24 mouse cellular contexts compared by ENCODE assay signal in the genomic region with DNA sequence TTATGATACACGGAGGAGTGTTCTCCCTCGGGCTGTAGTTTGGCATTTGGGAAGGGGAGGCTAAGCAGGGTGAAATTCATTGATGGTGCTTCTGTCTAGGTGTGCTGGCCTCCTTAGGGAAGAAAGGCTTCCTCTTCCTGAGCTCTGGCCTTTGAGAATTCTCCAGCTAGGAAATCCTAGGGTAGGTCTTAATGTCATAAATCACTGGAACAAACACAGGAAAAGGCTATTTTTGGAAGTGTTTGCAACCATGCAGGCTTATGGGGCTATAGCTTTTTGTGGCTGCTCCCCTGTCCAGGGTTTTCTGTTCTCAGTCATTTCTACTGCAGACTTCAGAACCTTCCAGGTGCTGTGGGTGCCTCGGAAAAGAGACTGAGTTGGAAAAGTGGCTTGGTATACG. TPM values are rescaled to one million over a fixed set of nuclear protein-coding genes. Genes with fewer than 3 reads are reported as not detected.
DNase-seq lines count a peak whose midpoint lies in the region; ATAC-seq and TF ChIP-seq lines count a peak whose summit lies in the region.
"Had no signal": no experiment of that assay in that cellular context is flagged by ENCODE, and none has a peak within 500 bp of the region (broad histone marks: within the 10 kb centered on the region; RNA-seq: fewer than 3 reads in every experiment).

No protein-coding gene starts in this region.

- peak; percentile 41 for DNase-seq in heart, adult 8-10 months (ENCODE audit: low spot score)
- DNase-seq in heart, postnatal 36 days: no peak
- DNase-seq in kidney, postnatal 10 days: no peak
- DNase-seq in lung, embryonic 14.5 days: peak; percentile 46
- no peak for DNase-seq in lung, adult 2 months
- no peak for DNase-seq in cerebellum, adult 11 months
- no peak for DNase-seq in spleen, postnatal 14 days (ENCODE audit: low spot score in 2 of 2)
- DNase-seq: adrenal gland, postnatal 25 days; cerebellum, adult 11-12 months; cerebellum, postnatal 10 days; gastrocnemius, postnatal 14 days; liver; thymus, adult 2 months; thymus, postnatal 4 days had no signal

- peaks cover 11% of the 10 kb centered on the region for H3K4me1 ChIP-seq in kidney, embryonic 14.5 days (ENCODE audit: control insufficient read depth, insufficient read depth, low read length)
- peaks cover 10% of the 10 kb centered on the region for H3K4me1 ChIP-seq in lung, embryonic 14.5 days (ENCODE audit: insufficient read depth)
- H3K4me1 ChIP-seq in lung, adult 2 months (ENCODE audit: control insufficient read depth, insufficient read depth, low read length): peaks cover 17% of the 10 kb centered on the region
- H3K4me1 ChIP-seq: neural tube, embryonic 15.5 days had no signal

- H3K27ac ChIP-seq in kidney, embryonic 14.5 days (ENCODE audit: low read depth, low read length): 0 out of 2 replicates have a peak overlapping the region, but pooled peaks have one; percentile 6
- H3K27ac ChIP-seq in lung, embryonic 14.5 days (ENCODE audit: low read depth): no peak overlapping the region
- H3K27ac ChIP-seq: forebrain, embryonic 10.5 days; hindbrain, embryonic 14.5 days; liver, embryonic 15.5 days; macrophage; midbrain, embryonic 10.5 days; neural tube, embryonic 15.5 days had no signal

- TF ChIP-seq POLR2A in lung, adult 2 months (IDR thresholded peaks at IDR 0.05; ENCODE audit: borderline replicate concordance, extremely low read depth, low read depth, low read length): no peak

- ATAC-seq in kidney, embryonic 14.5 days (ENCODE audit: low FRiP score, low TSS enrichment): no peak
- no peak for ATAC-seq in lung, embryonic 14.5 days (ENCODE audit: insufficient read depth)
- ATAC-seq: forebrain, embryonic 16.5 days; inflammation-experienced regulatory T-cells, adult 6 months; lung, postnatal 0 days had no signal

- no peaks in the 10 kb centered on the region for H3K9me3 ChIP-seq in kidney, embryonic 14.5 days (ENCODE audit: control insufficient read depth, low read length)
- no peaks in the 10 kb centered on the region for H3K9me3 ChIP-seq in lung, embryonic 14.5 days (ENCODE audit: low read depth, low read length)
- H3K9me3 ChIP-seq: forebrain, embryonic 10.5 days; liver, embryonic 15.5 days; midbrain, embryonic 10.5 days; neural tube, embryonic 15.5 days had no signal

- H3K4me2 ChIP-seq in kidney, embryonic 14.5 days (replicated peaks; ENCODE audit: low read depth, low read length): no peak overlapping the region
- no peak overlapping the region for H3K4me2 ChIP-seq in lung, embryonic 14.5 days
- H3K4me2 ChIP-seq: hindbrain, embryonic 14.5 days; liver, embryonic 15.5 days; neural tube, embryonic 15.5 days had no signal

- TF ChIP-seq CTCF in lung, embryonic 14.5 days (IDR thresholded peaks at IDR 0.05; ENCODE audit: low read depth): no peak
- TF ChIP-seq CTCF in lung, adult 2 months (IDR thresholded peaks at IDR 0.05; ENCODE audit: insufficient read depth, low read length): no peak

- H3K27me3 ChIP-seq in kidney, embryonic 14.5 days (ENCODE audit: control insufficient read depth, insufficient read depth, low read length): no peaks in the 10 kb centered on the region
- no peaks in the 10 kb centered on the region for H3K27me3 ChIP-seq in lung, embryonic 14.5 days (ENCODE audit: insufficient read depth, low read length)
- H3K27me3 ChIP-seq: liver, embryonic 15.5 days; neural tube, embryonic 15.5 days had no signal

- intact Hi-C loops in heart, postnatal 36 days (cut with DNase I): loop anchor here (1.0 to 5.0 kb wide), 2 partner anchors 8 to 38 kb away; no protein-coding TSS in a partner anchor

- no peaks in the 10 kb centered on the region for H3K36me3 ChIP-seq in kidney, embryonic 14.5 days (ENCODE audit: control insufficient read depth, insufficient read depth, low read length)
- H3K36me3 ChIP-seq in lung, embryonic 14.5 days (ENCODE audit: insufficient read depth): no peaks in the 10 kb centered on the region
- H3K36me3 ChIP-seq: forebrain, embryonic 10.5 days; liver, embryonic 15.5 days; midbrain, embryonic 10.5 days; neural tube, embryonic 15.5 days had no signal

- WGBS in kidney, embryonic 14.5 days: 40% methylated on average over 4 of the region's 4 CpGs
- 63% methylated on average over 4 of the region's 4 CpGs for whole genome bisulfite sequencing in lung, embryonic 14.5 days
- WGBS in lung, adult 2 months: 49% methylated on average over 4 of the region's 4 CpGs

- H3K9ac ChIP-seq in kidney, embryonic 14.5 days (ENCODE audit: low read depth, low read length): no peak overlapping the region
- no peak overlapping the region for H3K9ac ChIP-seq in lung, embryonic 14.5 days
- H3K9ac ChIP-seq: hindbrain, embryonic 14.5 days; liver, embryonic 15.5 days; neural tube, embryonic 15.5 days had no signal

- H3K4me3 ChIP-seq in kidney, embryonic 14.5 days (ENCODE audit: low read length): no peak overlapping the region
- H3K4me3 ChIP-seq in lung, embryonic 14.5 days (ENCODE audit: low read depth, low read length): no peak overlapping the region
- no peak overlapping the region for H3K4me3 ChIP-seq in lung, adult 2 months (replicated peaks; ENCODE audit: extremely low read depth, low read depth, low read length)
- H3K4me3 ChIP-seq: forebrain, embryonic 10.5 days; liver, embryonic 15.5 days; midbrain, embryonic 10.5 days; neural tube, embryonic 15.5 days had no signal

RNA-seq across cellular contexts. Expression of gene Myo1e, which starts 16.9 kb away (rescaled TPM):
- total RNA-seq in heart, adult 8-10 months (2022): 10 to 100 TPM in 2 of 4 experiments, 1 to 10 TPM in 2; 8.0 to 10.3 (median 9.1) TPM
- total RNA-seq in heart, postnatal 36 days (2021): 10 to 100 TPM in 1 of 2 experiments, 1 to 10 TPM in 1; 8.6 to 10.2 TPM
- polyA plus RNA-seq in kidney, embryonic 14.5 days (2014; fragmentation: Nextera tagmentation; extraction: Ambion mirVana): 10.6 and 20.6 TPM in 2 replicates
- 27.6 and 31.4 TPM in 2 replicates for polyA plus RNA-seq in lung, embryonic 14.5 days (2014; fragmentation: Nextera tagmentation; extraction: Ambion mirVana)
- 13.7 and 21.2 TPM in 2 replicates for polyA plus RNA-seq in lung, adult 2 months (2012; rRNA removed)

Comparison
In these comparisons a context has a peak if more than half of its experiments do, and no peak if none do; other contexts are left out.
1. DNase-seq: peak in heart, adult 8-10 months (single experiment) and lung, embryonic 14.5 days (single experiment); none in heart, postnatal 36 days (0 of 2), kidney, postnatal 10 days (single experiment), lung, adult 2 months (single experiment), cerebellum, adult 11 months (single experiment) and spleen, postnatal 14 days (0 of 2).